Mouse (Mus musculus) common myeloid progenitor, adult 5-6 weeks (primary cell): ENCODE data around the gene Gm49673. TPM values are rescaled to one million over a fixed set of nuclear protein-coding genes. Genes with fewer than 3 reads are reported as not detected.
"Not testable (repeated sequence)": the region's sequence is repeated elsewhere in the genome, so short reads cannot be mapped to it uniquely, and the experiment has no call there.

Source experiments
- ATAC-seq: replicated peaks from 2 replicates; pipeline ENCODE4 v1.8.0; 2016; ENCODE audit warnings: low read depth, mild to moderate bottlenecking, moderate TSS enrichment, inconsistent platforms; ENCODE audit not compliant: poor library complexity, severe bottlenecking
- total RNA-seq: library from RNA; stranded (forward); fragments of 200-1000, 187-1606 nt; gene quantifications from 2 replicates; pipeline ENCODE4 v1.2.3, GENCODE M21; 2017

The Gm49673 gene
- total RNA-seq, result not detected in 2 replicates

DNA sequence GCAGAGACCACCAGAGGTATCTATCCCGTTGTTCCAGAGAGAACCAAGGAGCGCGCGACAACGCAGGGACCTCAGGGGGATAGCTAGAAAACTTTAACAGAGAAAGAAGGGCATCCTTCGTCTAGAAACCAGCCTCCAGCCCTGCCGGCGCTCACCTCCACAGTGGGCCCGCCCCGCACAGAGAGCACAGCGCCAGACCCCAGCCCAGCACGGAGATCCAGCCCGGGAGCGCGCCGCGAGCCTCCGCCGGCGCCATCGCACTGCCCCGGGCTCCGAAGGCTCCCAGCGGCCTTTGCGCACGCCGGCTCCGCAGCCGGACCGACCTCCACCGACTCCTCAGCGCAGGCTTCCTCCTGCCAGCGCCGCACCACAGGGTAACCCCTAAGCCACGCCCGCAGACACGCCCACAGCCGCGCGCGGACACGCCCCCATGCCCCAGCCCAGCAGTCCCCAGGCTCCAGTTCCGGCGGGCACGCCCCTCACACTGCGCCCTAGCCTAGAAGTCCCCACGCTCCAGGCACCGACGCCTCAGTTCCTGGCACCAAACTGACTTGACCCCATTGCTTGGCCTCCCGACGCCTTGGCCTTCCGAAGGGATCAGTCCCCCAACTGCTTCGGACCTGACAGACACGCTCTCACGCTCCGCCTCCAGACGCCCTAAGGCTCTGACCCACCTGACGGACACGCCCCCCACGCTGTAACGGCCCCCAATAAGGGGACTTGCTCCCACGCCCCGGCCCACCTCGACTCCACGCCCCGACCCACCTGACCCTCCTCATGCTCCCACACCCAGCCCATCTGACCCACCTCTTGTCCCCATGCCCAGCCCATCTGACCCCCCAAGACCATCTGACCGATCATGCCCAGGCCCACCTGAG, at the start of gene Gm49673, which contains the start of gene Rnaset2a:
TSS of gene Gm49673 (minus strand) at position 350 of the 878 bp plus-strand sequence.
TSS of gene Rnaset2a (minus strand) at position 659 of the 878 bp plus-strand sequence.
- peak; percentile 93 for ATAC-seq

DNA sequence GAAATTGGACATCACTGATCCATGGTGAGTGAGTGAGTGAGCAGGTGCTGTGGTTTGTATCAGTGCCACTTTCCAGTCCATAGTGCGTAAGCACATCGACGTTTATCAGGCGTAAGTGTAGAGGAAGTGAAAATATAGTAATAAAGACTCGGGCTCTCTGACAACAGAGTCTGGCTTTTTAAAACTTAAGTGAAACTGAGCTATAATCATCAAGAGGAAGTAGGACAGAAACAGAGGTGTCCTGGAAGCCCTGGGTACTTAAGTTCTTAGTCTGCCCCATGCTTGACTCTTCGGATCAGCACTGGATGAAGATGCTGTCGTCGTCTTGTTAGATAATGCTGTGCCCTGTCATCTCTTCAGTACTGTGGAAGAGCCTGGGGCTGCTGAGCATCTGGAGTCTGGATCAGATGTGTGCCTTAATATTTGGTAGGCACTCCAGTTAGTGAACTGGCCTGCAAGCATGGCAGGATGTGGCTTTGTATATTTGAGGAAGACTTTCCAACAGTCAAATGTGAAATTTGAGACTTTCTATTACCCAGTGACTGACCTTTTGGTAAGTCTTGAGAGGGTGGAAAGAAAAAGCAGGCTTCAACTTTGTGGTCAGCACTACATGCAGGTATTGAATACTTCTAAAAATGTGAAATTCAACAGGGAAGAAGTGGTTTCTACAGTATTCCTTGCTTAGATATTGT, 48.2 kb upstream of the Gm49673 start:
- ATAC-seq, result peak; percentile 67

DNA sequence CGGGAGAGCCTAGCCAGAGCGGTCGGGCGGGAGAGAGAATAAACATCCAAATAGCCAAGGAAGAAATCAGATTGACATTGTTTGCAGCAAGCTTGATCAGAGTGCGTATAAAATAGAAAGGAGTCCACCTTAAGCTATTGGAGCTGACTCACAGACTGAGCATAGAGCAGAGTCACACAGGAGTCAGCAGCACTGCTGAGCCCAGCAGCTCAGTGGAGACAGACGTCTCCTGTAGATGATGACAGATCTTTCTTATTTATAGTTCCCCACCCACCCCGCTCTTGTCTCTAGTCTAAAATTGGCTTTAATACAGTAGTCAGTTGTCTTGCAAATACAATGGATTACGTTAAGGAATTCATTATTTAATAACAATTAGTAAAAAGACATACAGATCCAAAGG, 46.1 kb upstream of the Gm49673 start:
- no peak for ATAC-seq

DNA sequence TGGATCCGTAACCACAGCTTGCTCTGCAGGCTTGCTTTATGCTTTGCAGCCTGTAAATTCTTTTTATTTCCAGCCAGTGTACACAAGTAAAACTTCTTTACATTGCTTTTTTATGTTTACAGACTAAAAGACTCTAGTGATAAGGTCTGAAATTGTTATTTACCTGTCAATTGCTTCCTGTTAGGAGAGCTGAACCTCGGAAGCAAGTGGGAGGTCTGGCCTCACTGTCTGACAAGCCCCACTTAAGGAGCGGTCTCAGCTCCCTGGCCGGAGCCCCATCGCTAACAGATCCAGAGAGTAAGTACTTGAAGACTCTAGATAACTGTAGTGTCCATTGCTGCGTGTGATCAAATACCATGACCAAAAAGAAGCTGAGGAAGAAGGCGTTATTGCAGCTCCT, 36.6 kb upstream of the Gm49673 start:
- no peak for ATAC-seq

DNA sequence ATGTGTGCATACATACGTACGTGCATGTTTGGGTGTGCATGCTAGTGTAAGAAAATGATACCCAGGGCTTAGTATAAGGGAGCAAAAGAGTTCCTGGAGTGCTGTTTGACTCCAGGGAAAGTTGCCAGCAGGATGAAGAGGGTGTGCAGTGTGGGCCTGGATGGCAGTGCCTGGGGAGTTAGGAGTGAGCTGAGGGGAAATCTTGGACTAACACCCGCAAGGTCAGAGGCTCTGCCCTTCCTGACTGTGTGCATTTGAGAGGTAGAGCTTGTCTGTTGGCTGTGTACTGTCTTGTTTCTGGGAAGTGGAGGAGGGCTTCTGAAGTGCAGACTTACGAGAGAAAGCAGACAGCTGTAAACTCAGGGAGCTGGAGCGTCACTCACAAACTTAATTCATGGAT, 36.2 kb upstream of the Gm49673 start:
- no peak for ATAC-seq

DNA sequence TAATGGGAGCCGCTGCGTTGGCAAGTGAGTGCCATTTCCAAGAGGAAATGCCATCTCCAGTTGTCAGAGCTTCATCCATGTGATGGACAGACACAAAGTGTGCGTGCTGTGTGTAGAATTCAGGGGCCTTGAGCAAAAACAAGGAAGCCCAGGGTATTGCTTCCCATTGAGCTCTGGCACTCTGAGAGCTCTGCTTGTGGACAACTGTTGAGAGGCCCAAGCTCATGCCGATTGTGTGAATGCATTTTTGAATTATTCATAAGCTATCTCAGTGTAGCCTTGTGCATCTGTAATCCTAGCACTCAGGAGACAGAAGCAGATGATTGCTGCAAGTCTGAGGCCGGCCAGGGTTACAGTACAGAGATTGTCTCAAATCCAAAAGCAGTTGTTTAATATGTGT, 29.5 kb upstream of the Gm49673 start:
- ATAC-seq, result no peak

DNA sequence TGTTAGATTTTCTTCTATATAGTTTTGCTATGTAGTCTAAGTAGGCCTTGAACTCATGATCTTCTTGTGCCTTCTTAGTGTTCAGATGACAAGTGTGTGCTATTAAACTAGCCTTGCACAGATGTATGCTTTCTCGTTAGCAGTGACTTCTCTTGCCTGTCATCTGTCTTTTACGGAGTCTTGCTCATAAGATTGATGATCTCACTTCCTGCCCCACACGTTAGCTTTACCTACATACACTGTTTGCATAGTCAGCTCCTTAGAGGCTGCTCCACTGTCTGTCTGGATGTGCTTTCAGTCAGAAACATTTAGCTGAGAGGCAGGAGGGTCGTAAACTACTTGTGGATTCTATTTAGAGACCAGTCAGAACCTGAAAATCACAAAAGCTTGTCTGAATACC, 23.5 kb upstream of the Gm49673 start:
- ATAC-seq, result no peak

DNA sequence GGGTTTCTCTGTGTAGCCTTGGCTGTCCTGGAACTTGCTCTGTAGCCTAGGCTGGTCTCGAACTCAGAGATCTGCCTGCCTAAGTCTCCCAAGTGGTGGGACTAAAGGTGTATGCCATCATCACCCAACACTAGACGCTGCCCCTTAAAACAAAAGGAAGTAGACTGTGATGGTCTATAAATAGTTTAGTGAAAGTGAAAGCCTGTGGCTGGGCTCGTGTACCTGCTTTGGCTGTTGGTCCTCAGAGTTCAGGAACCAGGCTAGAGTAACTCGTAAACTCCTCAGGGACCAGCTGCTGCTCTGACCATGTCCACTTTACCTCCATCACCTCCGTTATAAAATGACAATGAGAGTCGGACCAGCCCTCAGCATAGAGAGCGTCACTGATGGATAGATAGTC, 22.7 kb upstream of the Gm49673 start:
- peak; percentile 42; the same call in 1 of the 2 replicates for ATAC-seq

DNA sequence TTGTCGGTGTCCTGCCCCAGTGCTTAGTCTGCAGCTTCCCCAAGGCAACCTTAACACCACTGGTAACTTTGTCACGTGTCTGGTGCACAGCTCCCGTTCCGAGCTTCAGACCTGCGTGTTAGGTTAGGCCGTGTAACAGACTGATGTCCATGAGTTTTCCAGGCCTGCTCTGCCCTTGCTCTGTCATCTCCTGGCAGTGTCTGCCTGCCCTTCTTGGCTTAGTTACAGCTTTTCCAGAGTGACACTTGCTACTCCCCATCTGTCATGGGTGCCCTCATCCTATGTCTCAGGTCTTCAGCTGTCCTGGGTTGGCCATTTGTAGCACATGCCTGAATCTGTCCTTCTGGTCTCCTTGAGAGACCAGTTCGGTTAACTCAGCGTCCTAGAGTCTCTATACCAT, 19.8 kb upstream of the Gm49673 start:
- not testable (repeated sequence) for ATAC-seq

DNA sequence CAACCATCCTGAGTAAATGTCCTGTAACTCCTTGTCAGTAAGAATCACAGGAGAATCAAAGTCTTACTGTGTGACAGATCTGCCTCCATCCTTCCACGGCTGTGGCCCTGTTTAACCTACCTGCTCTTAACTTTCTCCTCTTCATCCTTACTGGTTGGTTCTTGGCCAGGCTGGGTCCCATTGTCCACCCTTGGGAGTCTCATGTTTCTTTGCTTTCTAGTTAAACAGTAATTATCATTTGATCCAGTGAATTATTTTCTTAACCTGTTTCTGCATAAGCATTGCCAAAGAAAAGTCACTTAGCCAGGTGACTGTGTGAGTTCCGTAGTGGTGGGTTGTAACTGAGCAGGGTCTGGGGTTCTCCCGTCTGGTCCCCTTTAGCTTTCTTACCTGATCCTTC, 18.9 kb upstream of the Gm49673 start:
- ATAC-seq, result not testable (repeated sequence)

DNA sequence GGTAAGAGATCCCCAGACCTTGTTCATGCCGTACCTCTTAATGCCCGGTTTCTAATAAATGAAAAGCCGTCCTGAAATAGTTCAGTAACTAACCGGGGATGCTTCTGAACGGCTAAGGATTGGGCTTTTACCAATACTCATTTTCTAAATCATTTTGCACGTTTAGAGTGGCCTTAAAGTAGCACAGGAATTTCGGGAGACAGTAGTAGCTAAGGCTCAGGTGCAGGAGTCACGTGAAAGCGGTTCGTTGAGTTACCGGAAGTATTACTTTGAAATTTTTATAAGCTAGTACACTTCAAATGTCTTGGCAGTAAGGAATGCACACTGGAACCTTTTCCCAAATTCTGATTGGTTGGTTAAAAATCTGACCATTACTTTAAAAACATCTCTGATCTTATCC, 18.4 kb upstream of the Gm49673 start:
- ATAC-seq, result not testable (repeated sequence)

DNA sequence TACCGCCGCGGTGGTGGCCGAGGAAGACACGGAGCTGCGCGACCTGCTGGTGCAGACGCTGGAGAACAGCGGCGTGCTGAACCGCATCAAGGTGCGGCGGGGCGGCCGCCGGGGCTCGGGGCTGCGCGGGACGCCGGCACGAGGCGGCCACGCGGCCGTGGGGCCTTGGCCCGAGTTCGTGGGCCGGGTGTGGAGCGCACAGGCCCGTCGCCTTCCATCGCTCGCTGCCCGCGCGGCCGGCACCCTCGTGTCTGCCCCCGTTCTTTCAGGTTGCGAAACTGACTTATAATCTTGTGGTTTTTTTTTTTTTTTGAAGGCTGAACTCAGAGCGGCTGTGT, 18.0 kb upstream of the Gm49673 start:
- ATAC-seq, result peak; percentile 4; the same call in 1 of the 2 replicates

DNA sequence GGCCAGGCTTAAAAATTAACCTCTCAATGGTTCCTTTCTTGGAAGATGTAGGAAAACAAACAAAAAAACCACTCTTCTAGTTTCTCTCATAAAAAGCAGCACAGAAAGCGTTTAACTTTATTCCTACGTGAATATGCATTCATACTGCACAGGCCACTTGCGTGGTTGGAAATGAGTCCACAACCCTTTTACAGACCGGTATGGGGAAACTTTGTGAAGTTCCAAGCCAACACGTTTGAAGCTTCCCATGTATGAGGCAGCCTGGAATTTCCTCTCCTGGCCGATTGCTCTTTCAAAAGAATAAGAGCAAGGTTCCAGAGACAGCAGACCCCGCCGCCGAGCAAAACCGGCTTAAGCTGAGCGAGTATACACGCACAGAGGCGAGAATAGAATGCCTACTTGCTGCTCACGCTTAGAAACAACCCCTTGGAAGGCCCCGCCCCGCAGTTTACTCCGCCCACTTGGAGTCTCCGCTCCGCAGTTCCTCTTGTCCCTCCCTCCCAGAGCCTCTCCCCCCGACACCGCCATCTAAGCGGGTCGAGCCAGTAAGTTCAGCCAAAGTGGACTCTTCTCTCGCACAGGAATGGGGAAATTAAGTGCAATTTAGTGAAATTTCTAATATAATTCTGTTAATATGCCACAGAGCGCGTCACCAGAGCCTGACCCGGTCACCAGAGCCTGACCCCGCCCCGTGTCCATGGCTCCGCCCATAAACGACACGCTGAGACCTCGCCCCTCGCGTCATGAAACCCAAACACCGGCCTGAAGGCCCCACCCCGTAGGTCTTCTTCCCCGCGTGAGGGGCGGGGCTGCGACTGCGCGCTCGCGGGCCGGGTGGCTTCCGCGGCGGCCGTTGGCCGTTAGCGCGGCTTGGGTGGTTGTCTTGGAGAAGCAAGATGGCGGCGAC, 17.4 kb upstream of the Gm49673 start, which contains the start of gene Fgfr1op:
TSS of gene Fgfr1op (plus strand) at position 801 of the 907 bp plus-strand sequence.
- peak; percentile 87 for ATAC-seq

DNA sequence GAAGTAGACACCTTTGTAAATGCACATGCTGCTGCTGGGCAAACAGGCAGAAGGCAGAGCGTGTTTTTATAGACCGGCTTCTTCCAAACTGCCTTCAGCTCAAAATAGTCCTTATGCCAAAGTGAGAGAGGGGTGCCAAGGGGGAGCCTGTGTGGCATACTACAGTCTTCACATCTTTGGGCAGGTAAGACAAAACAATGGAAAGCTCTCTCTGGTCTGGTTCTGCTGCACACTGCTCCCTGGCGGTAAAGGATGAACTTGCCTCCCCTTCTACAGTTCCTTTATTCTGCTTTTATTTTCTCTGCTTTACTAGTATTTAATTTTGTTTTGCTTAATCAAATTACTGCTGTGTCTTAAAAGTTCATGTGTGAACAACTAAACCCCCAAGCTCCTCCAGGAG, 13.4 kb upstream of the Gm49673 start:
- ATAC-seq, result not testable (repeated sequence)

DNA sequence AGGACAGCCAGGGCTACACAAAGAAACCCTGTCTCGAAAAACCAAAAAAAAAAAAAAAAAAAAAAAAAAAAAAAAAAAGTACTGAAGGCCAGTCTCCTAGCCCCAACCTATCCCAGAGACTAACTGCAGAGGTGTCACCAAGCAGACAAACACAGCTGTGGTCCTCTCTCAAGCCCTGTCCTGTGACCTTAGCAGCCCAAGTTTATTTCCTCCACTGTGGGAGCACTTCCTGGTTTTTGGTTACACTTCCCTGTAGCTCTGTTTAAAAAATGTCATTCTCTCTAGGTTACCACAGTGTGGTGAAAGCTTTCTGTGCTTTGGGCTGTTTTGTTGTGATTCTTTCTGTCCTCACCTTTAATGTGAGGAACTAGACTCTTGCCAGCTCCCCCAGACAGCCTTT, 11.0 kb upstream of the Gm49673 start:
- ATAC-seq, result peak; percentile 82

DNA sequence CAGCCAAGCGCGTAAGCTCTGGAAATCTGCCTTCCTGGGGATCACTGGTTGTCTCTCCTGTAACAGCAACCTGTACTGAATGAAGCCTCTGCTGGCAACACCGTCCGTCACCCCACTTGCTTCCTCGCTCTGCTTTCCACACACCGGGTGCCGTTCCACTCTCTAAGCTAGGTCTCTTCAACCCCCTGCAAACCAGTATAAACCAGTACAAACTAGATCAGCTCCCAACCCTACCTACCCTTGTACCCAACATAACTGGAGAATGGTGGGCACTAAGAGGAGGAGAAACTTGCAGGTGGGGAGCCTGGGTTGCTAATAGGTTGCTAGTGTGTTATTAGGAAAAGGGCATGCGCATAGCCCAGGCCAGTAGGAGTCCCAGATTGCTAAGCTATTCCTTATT, 8.4 kb upstream of the Gm49673 start:
- ATAC-seq, result not testable (repeated sequence)

DNA sequence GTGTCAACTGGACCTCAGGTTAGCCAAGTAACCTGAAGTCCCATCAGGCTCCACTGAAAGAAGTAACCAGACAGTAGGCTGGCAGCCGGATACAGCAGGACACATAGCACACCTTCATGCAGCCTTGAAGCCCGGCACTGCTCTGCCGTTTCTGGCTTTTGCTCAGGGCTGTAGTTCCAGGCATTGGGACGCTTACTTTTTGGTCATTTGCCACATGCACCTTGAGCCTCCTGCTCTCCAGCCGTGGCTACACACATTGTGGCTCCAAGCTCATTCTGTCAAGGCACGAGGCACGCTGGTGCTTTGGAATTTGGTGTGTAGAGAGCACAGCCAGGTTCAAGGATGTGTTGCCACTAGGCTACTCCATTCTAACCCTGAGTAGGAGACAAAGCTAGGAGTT, 7.4 kb upstream of the Gm49673 start:
- not testable (repeated sequence) for ATAC-seq

DNA sequence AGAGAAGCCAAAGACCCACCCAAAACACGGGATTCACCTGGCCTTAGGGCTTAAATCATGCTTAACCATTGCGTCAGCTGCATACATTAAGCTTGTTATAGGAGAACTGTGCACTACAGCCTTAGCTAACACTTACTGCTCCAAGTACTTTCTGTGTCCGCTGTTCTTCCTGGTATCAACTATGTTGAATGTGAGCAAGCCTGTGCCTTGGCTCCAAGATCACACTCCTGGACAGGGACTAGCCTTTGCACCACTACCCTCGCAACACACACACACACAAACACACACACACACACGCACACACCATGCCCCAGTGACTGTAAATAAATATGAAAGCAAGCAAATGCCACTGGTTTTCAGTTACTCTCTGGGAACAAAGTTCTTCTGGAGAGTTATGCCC, 657 bp downstream of the Gm49673 start:
- ATAC-seq, result not testable (repeated sequence)

DNA sequence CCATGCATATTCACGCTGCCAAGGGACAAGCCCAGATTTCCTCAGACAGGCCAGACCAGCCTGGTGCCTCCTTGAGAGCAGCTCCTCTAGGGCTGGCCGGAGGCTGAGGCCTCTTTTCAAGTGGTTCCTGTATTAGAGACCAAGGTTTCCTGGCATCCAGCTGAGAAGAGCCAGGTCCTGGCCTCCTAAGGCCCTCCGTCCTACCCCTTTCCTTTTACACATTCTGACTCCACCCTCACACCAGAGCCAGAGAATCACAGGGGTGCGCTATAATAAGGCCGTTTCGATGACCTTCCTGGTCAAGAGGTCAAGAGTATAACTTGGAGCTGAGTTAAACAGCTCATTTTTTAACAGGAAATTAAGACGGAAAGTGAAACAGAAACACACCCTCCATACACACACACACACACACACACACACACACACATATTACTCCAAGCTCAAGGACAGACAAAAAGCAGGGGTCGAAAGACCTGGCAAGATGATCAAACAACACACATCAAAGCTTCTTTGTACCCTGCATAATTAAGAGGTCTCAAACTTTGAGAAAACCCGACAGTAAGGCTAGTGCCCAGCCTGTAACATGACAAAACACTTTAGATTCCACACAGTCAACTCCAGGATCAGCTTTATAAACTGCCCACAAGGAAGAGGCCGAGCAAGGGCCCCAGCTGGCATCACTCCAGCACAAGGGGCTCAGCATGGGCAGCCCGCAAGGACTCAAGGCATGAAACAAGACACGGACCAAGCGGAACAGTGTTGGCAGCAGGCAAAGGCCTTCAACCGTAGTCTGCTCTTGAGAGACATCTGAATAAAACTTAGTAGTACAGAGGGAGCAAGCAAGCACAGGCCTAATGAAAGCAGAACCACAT, 3.5 kb downstream of the Gm49673 start:
- ATAC-seq, result not testable (repeated sequence)
